Mouse (Mus musculus) cerebellum, postnatal 4 days (tissue): ENCODE results near the gene Rdh19.
A peak's percentile ranks its signal among the peaks of the same experiment; 100 is the strongest.
"Not testable (repeated sequence)": the region's sequence is repeated elsewhere in the genome, so short reads cannot be mapped to it uniquely, and the experiment has no call there.

ENCODE experiments used
- DNase-seq, 2 experiments: peaks; one replicate each; pipeline ENCODE4 v3.0.0; 2022; ENCODE audit warnings: low spot score in 2 of 2, mixed read lengths in 1 of 2

Gene Rdh19

GRCm38 (mm10) chr10:127879155-127879688 is 29.5 kb downstream of the Rdh19 start:
- DNase-seq: no peak

DNA sequence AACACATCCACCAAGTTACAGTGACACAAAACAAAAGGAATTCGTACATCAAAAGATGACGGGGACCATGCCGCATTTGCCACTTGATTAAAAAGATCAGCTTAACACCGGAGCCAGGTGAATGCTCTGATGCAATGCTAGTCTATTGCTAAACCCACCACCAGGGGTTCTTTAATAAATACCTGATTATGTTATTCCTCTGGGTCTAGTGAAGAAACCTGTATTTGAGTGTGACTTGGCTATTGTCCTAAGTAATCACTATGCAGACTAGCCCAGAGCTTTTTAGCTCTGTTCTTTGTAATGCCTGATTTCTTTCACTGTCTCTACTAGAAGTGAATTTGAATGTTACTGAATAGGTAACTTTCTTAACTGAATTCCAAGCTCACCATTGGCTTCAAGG is 31.3 kb downstream of the Rdh19 start:
- no peak for DNase-seq

GRCm38 (mm10) chr10:127886551-127886950 is 36.8 kb downstream of the Rdh19 start:
- DNase-seq: no peak

DNA sequence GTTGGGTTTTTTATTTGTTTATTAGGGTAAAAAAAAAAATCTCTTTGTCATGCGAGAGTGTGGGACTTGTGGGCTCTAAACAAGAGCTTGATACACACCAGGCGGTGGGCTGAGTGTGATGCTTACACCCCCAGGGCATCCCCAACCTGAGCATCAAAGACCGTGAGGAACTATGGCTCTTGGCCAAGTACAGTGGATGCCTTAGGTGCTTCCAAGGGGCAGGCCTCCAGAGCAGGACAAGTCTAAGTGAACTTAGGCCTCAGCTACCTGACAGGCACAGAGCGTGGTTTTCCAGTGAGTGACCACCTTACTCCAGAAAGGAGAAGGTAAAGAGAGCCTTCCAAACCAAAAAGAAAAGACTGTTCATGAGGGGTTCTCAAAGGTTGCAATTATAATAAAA is 37.2 kb downstream of the Rdh19 start:
- DNase-seq: no peak

DNA sequence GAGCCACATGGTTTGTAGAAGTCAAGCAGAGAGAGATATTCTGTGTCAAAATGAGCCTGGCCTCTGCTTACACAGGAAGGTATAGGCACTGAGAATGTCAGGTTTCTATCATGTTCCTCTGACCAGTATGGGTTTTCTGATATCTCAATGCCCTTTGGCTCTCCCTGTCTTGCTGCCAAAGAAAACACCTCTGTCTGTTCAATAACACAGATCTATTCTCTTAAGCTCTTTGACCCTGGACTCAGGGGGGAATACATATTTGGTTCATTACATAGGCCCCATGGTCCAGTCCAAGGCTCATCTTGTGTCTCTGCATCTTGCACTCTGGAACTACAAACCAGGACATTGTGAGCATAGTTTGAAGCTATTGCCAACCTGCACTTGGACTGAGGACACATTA is 38.9 kb downstream of the Rdh19 start, which contains the start of gene Rdh7:
Rdh7 (minus strand) TSS at position 213 of the 400 bp plus-strand sequence.
- DNase-seq: no peak

DNA sequence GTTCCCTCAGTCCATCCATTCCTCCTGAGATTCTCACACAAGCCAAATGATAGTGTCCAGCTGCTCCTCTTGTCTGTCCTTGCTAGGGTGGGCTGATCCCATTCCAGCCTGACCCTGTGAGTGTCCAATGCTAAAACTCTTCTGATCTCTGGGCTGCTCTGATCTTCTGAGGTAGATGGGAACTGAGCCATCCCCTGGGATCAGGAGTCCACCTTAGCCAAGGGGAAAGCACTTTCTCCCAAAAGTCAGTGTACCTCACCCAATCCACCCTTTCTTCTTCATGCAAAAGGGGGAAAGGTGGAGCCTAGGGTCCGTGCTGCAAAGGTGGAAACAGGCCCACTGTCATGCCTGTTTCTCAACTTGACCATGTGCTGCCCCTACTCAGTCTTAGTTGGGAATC is 41.8 kb downstream of the Rdh19 start:
- DNase-seq: no peak

DNA sequence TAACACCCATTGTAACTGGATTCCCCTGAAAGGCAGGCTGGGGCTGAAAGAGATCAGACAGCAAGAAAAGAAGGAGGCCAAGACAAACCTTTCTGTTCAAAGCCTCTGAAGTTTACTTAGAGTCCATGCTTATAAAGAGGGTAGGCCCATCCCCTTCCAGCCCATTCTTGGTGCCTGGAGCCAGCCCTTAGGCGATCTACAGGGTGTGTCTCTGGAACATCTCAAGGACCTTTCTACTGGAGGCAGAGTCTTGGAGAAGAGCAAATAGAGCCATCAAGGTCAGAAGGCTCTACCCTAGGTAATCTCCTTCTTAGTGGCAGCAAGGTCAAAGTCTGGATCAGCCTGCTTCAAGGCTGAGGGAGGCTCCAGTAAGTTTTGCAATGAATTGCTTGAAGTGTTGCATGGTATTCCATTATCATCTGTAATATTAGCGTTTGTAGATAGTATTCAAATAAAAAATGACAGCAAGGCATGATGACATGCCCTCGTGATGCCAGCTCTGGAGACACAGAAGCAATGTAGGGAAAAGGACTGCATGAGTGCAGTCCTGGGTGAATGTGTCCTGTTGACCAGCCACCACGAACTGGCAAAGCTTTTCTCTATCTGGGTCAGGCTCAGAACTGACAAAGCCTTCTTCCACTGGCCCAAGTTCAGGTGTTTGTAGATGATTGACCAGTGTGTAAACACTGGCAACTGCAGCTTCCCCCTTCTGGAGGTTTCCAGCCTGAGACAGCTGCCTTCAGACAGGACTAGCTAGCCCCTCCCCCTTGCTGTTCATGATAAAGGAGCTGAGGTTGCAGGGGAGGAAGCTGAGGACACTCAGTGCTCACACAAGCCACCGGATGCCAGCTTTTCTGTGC is 43.7 kb downstream of the Rdh19 start:
- DNase-seq: not testable (repeated sequence)

GRCm38 (mm10) chr10:127896705-127897104 is 47.0 kb downstream of the Rdh19 start:
- no peak for DNase-seq

DNA sequence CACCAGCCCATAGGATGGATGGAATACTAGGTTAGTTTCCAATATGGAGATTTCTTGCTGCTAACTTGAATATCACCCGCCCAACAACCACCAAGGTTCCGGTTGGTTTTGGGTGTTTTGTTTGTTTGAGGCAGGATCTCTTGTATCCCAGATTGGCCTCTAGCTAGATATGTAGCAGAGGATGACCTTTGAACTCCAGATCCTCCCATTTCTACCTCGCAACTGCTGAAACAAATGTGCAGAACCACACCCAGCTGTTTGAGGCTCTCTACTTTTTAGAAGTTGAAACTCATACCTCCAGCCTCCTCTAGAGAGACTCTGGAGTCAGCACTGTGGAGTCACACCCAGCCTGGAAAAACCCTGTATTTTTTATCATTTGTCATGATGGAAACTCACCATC is 47.8 kb downstream of the Rdh19 start:
- no peak for DNase-seq

- no peak for DNase-seq
Measured at GRCm38 (mm10) chr10:127898218-127898617, 48.5 kb downstream of the Rdh19 start, which contains the start of gene Sdr9c7. Gene Sdr9c7 (plus strand): TSS chr10:127898518.

DNA sequence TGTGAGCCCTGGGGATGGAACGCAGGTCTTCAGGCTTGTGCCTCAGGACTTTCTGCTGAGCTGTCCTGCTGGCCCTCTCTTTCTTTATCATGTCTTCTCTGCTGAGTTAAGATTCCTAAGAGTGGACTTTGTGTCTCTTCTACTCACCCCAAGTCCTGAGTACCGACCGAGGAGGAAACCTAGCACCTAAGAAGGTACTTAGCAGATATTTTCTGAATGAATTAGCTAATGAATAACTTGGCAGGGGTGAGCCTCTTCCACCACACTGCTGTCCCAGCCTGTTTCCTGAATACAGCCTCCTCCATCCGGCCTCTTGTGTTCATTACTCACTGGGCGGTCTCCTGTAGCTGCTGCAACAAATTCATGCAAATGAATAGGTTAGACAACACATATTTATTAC is 50.1 kb downstream of the Rdh19 start:
- no peak for DNase-seq

- no peak for DNase-seq
Measured at GRCm38 (mm10) chr10:127901751-127902150, 52.0 kb downstream of the Rdh19 start.

DNA sequence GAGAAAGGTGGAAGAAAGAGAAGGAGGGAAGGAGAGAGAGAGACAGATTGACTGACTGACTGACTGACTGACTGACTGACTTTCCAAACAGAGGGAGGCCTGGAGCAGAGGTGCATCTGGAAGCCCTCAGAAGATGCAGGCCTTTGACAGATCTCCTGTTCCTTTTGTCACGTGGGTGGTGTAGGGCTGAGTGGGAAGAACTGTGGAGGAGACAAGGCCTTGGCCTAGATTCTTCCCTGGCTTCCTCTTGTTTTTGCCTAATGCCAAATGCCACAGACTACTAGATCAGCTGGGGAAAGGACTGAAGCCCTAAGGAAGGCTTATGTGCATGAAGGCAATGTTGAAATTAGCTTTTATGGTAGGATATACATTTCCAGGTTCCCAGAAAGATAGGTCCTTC is 53.4 kb downstream of the Rdh19 start:
- no peak for DNase-seq

GRCm38 (mm10) chr10:127904718-127905446 is 55.2 kb downstream of the Rdh19 start:
- DNase-seq: peak in 1 of 2 experiments; percentile 20

DNA sequence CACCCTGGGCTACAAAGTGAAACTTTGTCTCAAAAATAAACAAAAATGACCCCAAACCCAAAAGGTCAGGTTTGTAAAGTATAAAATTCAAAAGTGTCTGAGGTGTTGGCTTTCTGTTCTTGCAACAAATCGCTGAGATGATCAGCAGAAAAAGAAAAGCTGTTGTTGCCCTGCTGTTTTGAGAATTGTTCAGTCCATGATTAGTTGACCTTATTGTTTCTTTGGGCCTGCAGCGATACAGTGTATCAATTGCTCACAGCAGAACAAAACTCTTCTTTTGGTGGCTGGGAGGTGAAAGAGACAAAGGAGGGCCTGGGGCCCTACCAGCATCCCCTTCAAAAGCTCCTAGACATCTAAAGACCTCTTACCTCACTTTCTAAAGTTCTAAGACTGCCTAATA is 56.4 kb downstream of the Rdh19 start:
- no peak for DNase-seq

DNA sequence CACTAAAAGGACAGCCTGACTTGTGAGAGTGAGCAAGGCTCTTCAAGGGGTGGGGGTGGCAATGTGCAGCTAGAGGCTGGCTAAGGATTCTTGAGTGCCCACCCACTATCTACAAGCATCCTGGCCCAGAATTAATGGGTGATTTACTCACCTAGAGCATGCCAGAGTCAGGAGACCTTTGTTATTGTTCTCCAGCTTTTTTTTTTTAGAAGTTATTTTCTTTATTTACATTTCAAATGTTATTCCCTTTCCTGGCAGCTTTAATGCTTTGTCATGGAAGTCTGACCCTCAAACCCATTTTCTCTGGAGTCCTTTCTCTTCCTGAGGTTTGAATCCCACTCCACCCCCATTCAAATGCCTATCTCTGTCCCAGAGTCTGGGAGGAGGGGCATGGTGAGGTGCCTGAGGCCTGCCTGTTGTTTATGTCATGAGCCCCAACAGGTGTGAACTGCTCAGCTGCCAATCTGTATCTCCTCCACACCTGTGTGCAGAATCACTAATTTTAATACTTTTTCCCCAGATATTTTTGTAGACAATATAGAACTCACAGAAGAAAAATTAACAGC is 57.7 kb downstream of the Rdh19 start:
- DNase-seq: no peak
